Mouse (Mus musculus) hindbrain, postnatal 0 days (tissue): ENCODE measurements at regions not wholly inside any gene's neighbourhood (a gene's known extent, or its start where the extent isn't known, plus 50 kb on each side); places are given as distances from the start of the nearest gene placed in this dataset.
A peak's percentile ranks its signal among the peaks of the same experiment; 100 is the strongest.

Experiments
- ATAC-seq: fragments of 200-750 bp; cut with Nextera tagmentation; 2 replicates; pipeline ENCODE4 v1.8.0; 2017; ENCODE audit warnings: mild to moderate bottlenecking, moderate TSS enrichment, moderate library complexity
- DNase-seq: peaks from one replicate; pipeline ENCODE4 v3.0.0-alpha.2; 2015; ENCODE audit warnings: low spot score
- H3K27ac ChIP-seq: fragments of 300-500 bp; sonication (generic); 2 replicates; pipeline ENCODE4 v1.5.1; 2014; ENCODE audit warnings: mild to moderate bottlenecking
- H3K27me3 ChIP-seq: fragments of 300-500 bp; sonication (generic); 2 replicates; pipeline ENCODE4 v1.6.1; 2014; ENCODE audit warnings: low read length, mixed read lengths; ENCODE audit not compliant: insufficient read depth
- H3K36me3 ChIP-seq: fragments of 300-500 bp; sonication (generic); 2 replicates; pipeline ENCODE4 v1.6.1; 2014; ENCODE audit warnings: low read length, mixed read lengths; ENCODE audit not compliant: insufficient read depth
- H3K4me1 ChIP-seq: fragments of 300-500 bp; sonication (generic); 2 replicates; pipeline ENCODE4 v1.6.1; 2014; ENCODE audit warnings: antibody characterized with exemption, low read length, mixed read lengths; ENCODE audit not compliant: insufficient read depth
- H3K4me2 ChIP-seq: fragments of 300-500 bp; sonication (generic); 2 replicates; pipeline ENCODE4 v1.6.1; 2014; ENCODE audit warnings: low read depth, mild to moderate bottlenecking, low read length, moderate library complexity, mixed read lengths
- H3K4me3 ChIP-seq: fragments of 300-500 bp; sonication (generic); 2 replicates; pipeline ENCODE4 v1.5.1; 2014; ENCODE audit warnings: low read length
- H3K9ac ChIP-seq: fragments of 300-500 bp; sonication (generic); replicated peaks from 2 replicates; pipeline ENCODE4 v1.6.1; 2014; ENCODE audit warnings: mild to moderate bottlenecking, low read length, moderate library complexity, mixed read lengths
- H3K9me3 ChIP-seq: fragments of 300-500 bp; sonication (generic); 2 replicates; pipeline ENCODE4 v1.6.1; 2016; ENCODE audit warnings: low read length, mixed read lengths
- CTCF ChIP-seq: IDR thresholded peaks from 2 replicates; pipeline ENCODE4 v1.5.1; 2016; ENCODE audit warnings: antibody characterized with exemption, control low read depth, low read depth
- whole genome bisulfite sequencing: fragments of 180-500 bp; shearing (Covaris S2); extraction: QIAGEN DNeasy Blood & Tissue Kit; methylation state at CpG from one replicate; pipeline ENCODE4 v1.1.7; 2014; 5-methylcytosine and 5-hydroxymethylcytosine counted together

GRCm38 (mm10) chr14:31908591-31908990, 78.1 kb upstream of the Ankrd28 start:
- Histone ChIP-seq H3K4me3 (no peak overlapping the region), H3K4me2 (no peak overlapping the region), H3K27me3 (no peaks in the 10 kb centered on the region), H3K9me3 (no peaks in the 10 kb centered on the region), H3K4me1 (no peaks in the 10 kb centered on the region), H3K27ac (no peak overlapping the region), H3K36me3 (no peaks in the 10 kb centered on the region), H3K9ac (no peak overlapping the region)
- TF ChIP-seq CTCF: no peak
- ATAC-seq (no peak), DNase-seq (no peak)
- WGBS: 73% methylated on average over 7 of the region's 7 CpGs

GRCm38 (mm10) chr14:31909291-31909690, 78.8 kb upstream of the Ankrd28 start:
- no peaks in the 10 kb centered on the region for H3K9me3 ChIP-seq
- no peak overlapping the region for H3K4me2 ChIP-seq
- TF ChIP-seq CTCF: no peak
- no peak overlapping the region for H3K27ac ChIP-seq
- no peaks in the 10 kb centered on the region for H3K27me3 ChIP-seq
- H3K9ac ChIP-seq: no peak overlapping the region
- no peaks in the 10 kb centered on the region for H3K36me3 ChIP-seq
- H3K4me3 ChIP-seq: no peak overlapping the region
- ATAC-seq: no peak
- 82% methylated on average over 4 of the region's 4 CpGs for WGBS
- H3K4me1 ChIP-seq: no peaks in the 10 kb centered on the region
- DNase-seq: no peak

- Histone ChIP-seq H3K4me3 (no peak overlapping the region), H3K4me1 (no peaks in the 10 kb centered on the region), H3K27me3 (no peaks in the 10 kb centered on the region), H3K9me3 (no peaks in the 10 kb centered on the region), H3K36me3 (no peaks in the 10 kb centered on the region), H3K27ac (no peak overlapping the region), H3K4me2 (no peak overlapping the region), H3K9ac (no peak overlapping the region)
- no peak for TF ChIP-seq CTCF
- no peak for DNase-seq
- 85% methylated on average over 2 of the region's 2 CpGs for WGBS
- no peak for ATAC-seq
These were observed 80.4 kb upstream of the Ankrd28 start for GRCm38 (mm10) chr14:31910809-31911208.

GRCm38 (mm10) chr14:31918461-31918860, 88.0 kb upstream of the Ankrd28 start:
- Histone ChIP-seq H3K9ac (no peak overlapping the region), H3K27ac (no peak overlapping the region), H3K4me3 (no peak overlapping the region), H3K9me3 (no peaks in the 10 kb centered on the region), H3K36me3 (no peaks in the 10 kb centered on the region), H3K4me1 (no peaks in the 10 kb centered on the region), H3K4me2 (no peak overlapping the region), H3K27me3 (no peaks in the 10 kb centered on the region)
- WGBS: 92% methylated on average over 4 of the region's 4 CpGs
- DNase-seq (no peak), ATAC-seq (no peak)
- TF ChIP-seq CTCF: no peak

- WGBS: 96% methylated on average over 1 of the region's 1 CpGs
- DNase-seq (no peak), ATAC-seq (no peak)
- H3K4me2 ChIP-seq: no peak overlapping the region
- H3K9ac ChIP-seq: no peak overlapping the region
- H3K36me3 ChIP-seq: no peaks in the 10 kb centered on the region
- H3K9me3 ChIP-seq: no peaks in the 10 kb centered on the region
- H3K4me1 ChIP-seq: no peaks in the 10 kb centered on the region
- H3K4me3 ChIP-seq: no peak overlapping the region
- TF ChIP-seq CTCF: no peak
- H3K27me3 ChIP-seq: no peaks in the 10 kb centered on the region
- H3K27ac ChIP-seq: no peak overlapping the region
These were observed 88.5 kb upstream of the Ankrd28 start for GRCm38 (mm10) chr14:31918921-31919320.

- Histone ChIP-seq H3K4me2 (no peak overlapping the region), H3K9me3 (no peaks in the 10 kb centered on the region), H3K27me3 (no peaks in the 10 kb centered on the region), H3K36me3 (no peaks in the 10 kb centered on the region), H3K9ac (no peak overlapping the region), H3K4me1 (peaks cover 9% of the 10 kb centered on the region; the same call in 1 of the 2 replicates), H3K4me3 (no peak overlapping the region), H3K27ac (no peak overlapping the region)
- WGBS: 66% methylated on average over 12 of the region's 12 CpGs
- ATAC-seq (no peak), DNase-seq (no peak)
- no peak for TF ChIP-seq CTCF
These were observed 98.8 kb upstream of the Ankrd28 start for GRCm38 (mm10) chr14:31929161-31929707.

GRCm38 (mm10) chr14:31930367-31930766, 98.4 kb upstream of the Galnt15 start:
- peak overlapping the region; percentile 36; the same call in 1 of the 2 replicates for H3K27ac ChIP-seq
- no peak for TF ChIP-seq CTCF

More at GRCm38 (mm10) chr14:31930367-31930766, 98.4 kb upstream of the Galnt15 start:
- Histone ChIP-seq H3K9ac (no peak overlapping the region), H3K4me2 (no peak overlapping the region), H3K27me3 (no peaks in the 10 kb centered on the region), H3K4me1 (peaks cover 9% of the 10 kb centered on the region; the same call in 1 of the 2 replicates), H3K36me3 (no peaks in the 10 kb centered on the region), H3K9me3 (no peaks in the 10 kb centered on the region), H3K4me3 (no peak overlapping the region)
- DNase-seq (peak; percentile 79), ATAC-seq (no peak)
- WGBS: 54% methylated on average over 9 of the region's 9 CpGs
